In the genomic region with DNA sequence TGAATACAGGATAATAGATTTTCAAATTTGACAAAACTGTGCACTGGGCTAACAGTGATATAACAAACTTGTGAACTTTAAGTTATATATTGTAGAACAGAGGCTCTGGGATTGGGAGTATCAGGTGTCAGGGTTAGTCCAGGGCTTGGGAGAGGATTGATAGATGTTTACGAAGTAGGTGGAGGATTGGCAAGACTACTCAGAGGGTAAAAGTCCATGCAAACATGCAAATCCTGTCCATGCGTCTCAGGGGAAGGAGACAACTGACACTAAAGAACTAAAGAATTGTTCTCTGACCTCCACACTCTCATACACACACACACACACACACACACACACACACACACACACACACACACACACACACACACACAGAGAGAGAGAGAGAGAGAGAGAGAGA, we compare ENCODE assay signal across 18 mouse cellular contexts.
"Had no signal": no experiment of that assay in that cellular context is flagged by ENCODE, and none has a peak within 500 bp of the region (broad histone marks: within the 10 kb centered on the region; RNA-seq: fewer than 3 reads in every experiment).

No protein-coding gene starts in this region.

- H3K9me3 ChIP-seq: kidney, embryonic 15.5 days; limb, embryonic 12.5 days; liver, embryonic 13.5 days; midbrain, embryonic 10.5 days; neural tube, embryonic 12.5 days had no signal

- H3K27me3 ChIP-seq: kidney, embryonic 15.5 days; limb, embryonic 12.5 days; liver, embryonic 13.5 days; neural tube, embryonic 12.5 days had no signal

- H3K4me1 ChIP-seq: kidney, embryonic 15.5 days; limb, embryonic 12.5 days; liver, embryonic 13.5 days; midbrain, embryonic 10.5 days; neural tube, embryonic 12.5 days had no signal

- H3K4me2 ChIP-seq: hindbrain, embryonic 14.5 days; kidney, embryonic 15.5 days; limb, embryonic 12.5 days; liver, embryonic 13.5 days; neural tube, embryonic 12.5 days had no signal

- H3K9ac ChIP-seq: hindbrain, embryonic 14.5 days; kidney, embryonic 15.5 days; limb, embryonic 12.5 days; liver, embryonic 13.5 days; neural tube, embryonic 12.5 days had no signal

- ATAC-seq: lung, postnatal 0 days had no signal

- H3K4me3 ChIP-seq: kidney, embryonic 15.5 days; limb, embryonic 12.5 days; liver, embryonic 13.5 days; midbrain, embryonic 10.5 days; myocyte; neural tube, embryonic 12.5 days had no signal

- DNase-seq: kidney, adult 18-20 months; kidney, postnatal 25 days; layer of hippocampus, adult 9-11 months; layer of hippocampus, postnatal 36 days; liver, embryonic 13.5 days; lung, adult 2 months; lung, postnatal 36 days; midbrain, embryonic 14.5 days; spleen, adult 18-20 months; thymus, adult 2 months; thymus, postnatal 36 days had no signal

- H3K27ac ChIP-seq: hindbrain, embryonic 14.5 days; kidney, embryonic 15.5 days; limb, embryonic 12.5 days; liver, embryonic 13.5 days; midbrain, embryonic 10.5 days; neural tube, embryonic 12.5 days had no signal
